Mouse (Mus musculus): ENCODE data around the gene Mpped2.

DNA sequence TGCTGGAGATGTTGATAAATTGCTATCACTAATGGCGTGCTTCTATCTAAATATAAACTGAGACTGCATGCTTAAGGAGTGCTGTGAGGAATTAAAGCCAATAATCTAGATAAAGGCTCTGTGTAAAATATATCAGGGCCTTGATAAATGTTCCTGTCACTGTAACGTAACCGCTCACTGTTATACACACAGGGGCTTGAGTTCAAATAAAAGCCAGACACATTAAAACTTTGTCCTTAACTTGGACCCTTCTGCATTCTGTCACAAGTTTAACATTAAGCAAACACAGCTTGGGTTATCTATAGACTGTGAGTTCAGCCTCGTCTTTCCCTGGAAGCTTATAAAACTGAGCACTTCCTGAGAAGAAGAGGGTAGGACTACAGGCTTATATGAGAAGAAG lies 164.6 kb downstream of the Mpped2 start:
- no peak for TF ChIP-seq CTCF (IDR thresholded peaks at IDR 0.05; ENCODE audit: low read depth)
- no peak for TF ChIP-seq EP300 (IDR thresholded peaks at IDR 0.05; ENCODE audit: low read depth)

Measured in liver, postnatal 0 days (tissue).